Mouse (Mus musculus): ENCODE results near the gene Ankrd17. TPM values are rescaled to one million over a fixed set of nuclear protein-coding genes. Genes with fewer than 3 reads are reported as not detected.
A peak's percentile ranks its signal among the peaks of the same experiment; 100 is the strongest.

Ankrd17 gene
- 30.4 and 32.5 TPM in 2 replicates for polyA plus RNA-seq (2015; fragmentation: Nextera tagmentation; extraction: Ambion mirVana)

- Histone ChIP-seq H3K27me3 (replicated peaks; ENCODE audit: control insufficient read depth, insufficient read depth, low read length) (no peaks in the 10 kb centered on the region), H3K4me3 (replicated peaks; ENCODE audit: low read length) (peak within 1 kb of the TSS; percentile 95), H3K27ac (ENCODE audit: low read length) (peak within 1 kb of the TSS; percentile 99), H3K9me3 (ENCODE audit: control insufficient read depth, low read length) (no peaks in the 10 kb centered on the region), H3K9ac (replicated peaks; ENCODE audit: low read depth, low read length) (peak within 1 kb of the TSS; percentile 98), H3K36me3 (ENCODE audit: control insufficient read depth, insufficient read depth) (no peaks in the 10 kb centered on the region), H3K4me1 (replicated peaks; ENCODE audit: control insufficient read depth, insufficient read depth, low read length) (peaks cover 26% of the 10 kb centered on the region), H3K4me2 (ENCODE audit: low read length) (peak within 1 kb of the TSS; percentile 67)
- under 1% methylated on average over 69 of the region's 104 CpGs for WGBS
- ATAC-seq: peak; percentile 95
These were observed at the start of gene Ankrd17 for GRCm38 (mm10) chr5:90366121-90367066. Gene Ankrd17, minus strand, starts transcription at chr5:90366577.

DNA sequence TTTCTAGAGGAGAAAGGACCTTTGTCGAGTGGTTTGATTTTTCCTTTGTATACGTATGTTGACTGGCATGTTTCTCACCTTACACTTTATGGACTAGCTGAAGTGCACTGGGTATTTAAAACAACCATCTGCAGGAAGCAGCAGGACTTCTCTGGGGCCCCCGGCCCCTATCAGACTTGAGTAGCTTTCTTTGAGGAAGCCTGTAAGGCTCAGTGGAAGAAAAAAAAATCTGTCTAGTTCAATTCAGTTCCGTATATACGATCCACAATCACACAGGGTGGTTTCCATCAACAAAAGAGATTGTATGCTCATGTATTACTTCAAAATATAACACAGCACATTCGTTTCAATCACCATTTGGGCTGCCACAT lies 48.5 kb upstream of the Ankrd17 start:
- Histone ChIP-seq H3K9ac (replicated peaks; ENCODE audit: low read depth, low read length) (no peak overlapping the region), H3K4me2 (ENCODE audit: low read length) (no peak overlapping the region), H3K9me3 (ENCODE audit: control insufficient read depth, low read length) (no peaks in the 10 kb centered on the region), H3K36me3 (ENCODE audit: control insufficient read depth, insufficient read depth) (no peaks in the 10 kb centered on the region), H3K4me1 (replicated peaks; ENCODE audit: control insufficient read depth, insufficient read depth, low read length) (no peaks in the 10 kb centered on the region), H3K27me3 (replicated peaks; ENCODE audit: control insufficient read depth, insufficient read depth, low read length) (no peaks in the 10 kb centered on the region), H3K4me3 (replicated peaks; ENCODE audit: low read length) (no peak overlapping the region), H3K27ac (ENCODE audit: low read length) (no peak overlapping the region)
- ATAC-seq: no peak
- 54% methylated on average over 6 of the region's 6 CpGs for WGBS

DNA sequence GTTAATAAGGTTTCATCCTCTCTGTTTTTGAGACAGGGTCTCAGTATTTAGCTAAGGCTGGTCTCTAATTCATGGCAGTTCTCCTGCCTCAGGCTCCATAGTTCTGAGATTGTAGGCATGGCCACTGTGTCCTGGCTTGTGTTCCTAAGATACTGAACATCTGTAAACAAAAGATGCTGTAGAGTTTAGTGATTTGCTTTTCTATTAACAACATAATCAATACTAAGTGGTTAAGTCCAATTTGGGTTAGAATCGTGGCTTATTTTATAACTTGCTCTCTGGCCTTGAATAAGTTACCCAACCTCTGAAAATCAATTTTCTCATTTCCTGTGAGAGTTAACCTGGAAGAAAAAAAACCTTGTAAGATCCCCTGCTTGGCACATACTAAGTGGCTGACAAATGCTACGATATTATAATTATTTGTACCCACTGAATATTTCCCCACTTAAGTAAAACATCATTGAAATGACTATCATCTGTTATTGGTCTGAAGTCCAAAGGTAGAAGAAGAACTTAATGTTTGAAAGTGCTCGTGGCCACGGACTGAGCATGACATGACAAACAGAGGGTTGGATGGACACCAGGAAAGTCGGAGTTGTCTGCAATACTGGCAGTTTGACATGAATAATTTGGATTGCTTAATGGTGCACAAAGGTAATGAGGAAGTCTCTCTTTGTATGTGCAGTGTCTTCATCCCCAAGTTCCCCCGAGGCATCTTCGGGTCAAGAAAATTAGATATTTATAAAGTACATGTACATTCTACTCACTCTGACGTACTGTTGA lies 48.0 kb upstream of the Ankrd17 start:
- Histone ChIP-seq H3K4me1 (replicated peaks; ENCODE audit: control insufficient read depth, insufficient read depth, low read length) (no peaks in the 10 kb centered on the region), H3K9me3 (ENCODE audit: control insufficient read depth, low read length) (no peaks in the 10 kb centered on the region), H3K27me3 (replicated peaks; ENCODE audit: control insufficient read depth, insufficient read depth, low read length) (no peaks in the 10 kb centered on the region), H3K4me3 (replicated peaks; ENCODE audit: low read length) (no peak overlapping the region), H3K9ac (replicated peaks; ENCODE audit: low read depth, low read length) (no peak overlapping the region), H3K4me2 (ENCODE audit: low read length) (no peak overlapping the region), H3K36me3 (ENCODE audit: control insufficient read depth, insufficient read depth) (no peaks in the 10 kb centered on the region), H3K27ac (ENCODE audit: low read length) (no peak overlapping the region)
- 73% methylated on average over 8 of the region's 8 CpGs for WGBS
- no peak for ATAC-seq

GRCm38 (mm10) chr5:90405210-90405609 lies 38.8 kb upstream of the Ankrd17 start:
- Histone ChIP-seq H3K27ac (ENCODE audit: low read length) (no peak overlapping the region), H3K4me1 (replicated peaks; ENCODE audit: control insufficient read depth, insufficient read depth, low read length) (no peaks in the 10 kb centered on the region), H3K4me2 (ENCODE audit: low read length) (no peak overlapping the region), H3K36me3 (ENCODE audit: control insufficient read depth, insufficient read depth) (no peaks in the 10 kb centered on the region), H3K9me3 (ENCODE audit: control insufficient read depth, low read length) (no peaks in the 10 kb centered on the region), H3K27me3 (replicated peaks; ENCODE audit: control insufficient read depth, insufficient read depth, low read length) (no peaks in the 10 kb centered on the region), H3K9ac (replicated peaks; ENCODE audit: low read depth, low read length) (no peak overlapping the region), H3K4me3 (replicated peaks; ENCODE audit: low read length) (no peak overlapping the region)
- no peak for ATAC-seq
- 85% methylated on average over 4 of the region's 4 CpGs for WGBS

GRCm38 (mm10) chr5:90396817-90397216 lies 30.4 kb upstream of the Ankrd17 start:
- Histone ChIP-seq H3K4me2 (ENCODE audit: low read length) (no peak overlapping the region), H3K4me3 (replicated peaks; ENCODE audit: low read length) (no peak overlapping the region), H3K9me3 (ENCODE audit: control insufficient read depth, low read length) (no peaks in the 10 kb centered on the region), H3K9ac (replicated peaks; ENCODE audit: low read depth, low read length) (no peak overlapping the region), H3K4me1 (replicated peaks; ENCODE audit: control insufficient read depth, insufficient read depth, low read length) (no peaks in the 10 kb centered on the region), H3K27me3 (replicated peaks; ENCODE audit: control insufficient read depth, insufficient read depth, low read length) (no peaks in the 10 kb centered on the region), H3K36me3 (ENCODE audit: control insufficient read depth, insufficient read depth) (no peaks in the 10 kb centered on the region), H3K27ac (ENCODE audit: low read length) (no peak overlapping the region)
- no peak for ATAC-seq
- WGBS: 89% methylated on average over 4 of the region's 4 CpGs

DNA sequence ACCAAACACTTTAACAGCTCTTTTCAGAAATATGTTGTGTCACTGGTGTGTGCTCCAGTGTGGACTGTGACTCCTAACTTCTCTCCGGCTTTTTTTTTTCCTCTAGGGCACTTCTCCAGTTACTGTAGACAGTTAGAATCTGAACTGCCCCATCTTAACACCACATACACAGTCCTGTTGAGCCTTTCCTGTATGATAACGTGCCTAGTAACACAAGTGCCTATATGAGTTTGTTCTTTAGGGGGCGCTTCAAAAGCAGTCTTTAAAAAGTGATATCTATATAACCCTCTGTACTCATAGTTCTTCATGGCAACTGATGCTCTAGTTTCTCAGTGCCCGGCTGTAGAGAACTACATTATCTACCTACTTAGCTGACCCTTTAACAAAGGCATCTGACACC lies 27.9 kb upstream of the Ankrd17 start:
- 79% methylated on average over 4 of the region's 4 CpGs for WGBS
- H3K36me3 ChIP-seq (ENCODE audit: control insufficient read depth, insufficient read depth): no peaks in the 10 kb centered on the region
- no peaks in the 10 kb centered on the region for H3K4me1 ChIP-seq (replicated peaks; ENCODE audit: control insufficient read depth, insufficient read depth, low read length)
- ATAC-seq: no peak
- no peak overlapping the region for H3K4me2 ChIP-seq (ENCODE audit: low read length)
- H3K4me3 ChIP-seq (replicated peaks; ENCODE audit: low read length): no peak overlapping the region
- no peaks in the 10 kb centered on the region for H3K27me3 ChIP-seq (replicated peaks; ENCODE audit: control insufficient read depth, insufficient read depth, low read length)
- H3K9me3 ChIP-seq (ENCODE audit: control insufficient read depth, low read length): no peaks in the 10 kb centered on the region
- H3K27ac ChIP-seq (ENCODE audit: low read length): no peak overlapping the region
- H3K9ac ChIP-seq (replicated peaks; ENCODE audit: low read depth, low read length): no peak overlapping the region

DNA sequence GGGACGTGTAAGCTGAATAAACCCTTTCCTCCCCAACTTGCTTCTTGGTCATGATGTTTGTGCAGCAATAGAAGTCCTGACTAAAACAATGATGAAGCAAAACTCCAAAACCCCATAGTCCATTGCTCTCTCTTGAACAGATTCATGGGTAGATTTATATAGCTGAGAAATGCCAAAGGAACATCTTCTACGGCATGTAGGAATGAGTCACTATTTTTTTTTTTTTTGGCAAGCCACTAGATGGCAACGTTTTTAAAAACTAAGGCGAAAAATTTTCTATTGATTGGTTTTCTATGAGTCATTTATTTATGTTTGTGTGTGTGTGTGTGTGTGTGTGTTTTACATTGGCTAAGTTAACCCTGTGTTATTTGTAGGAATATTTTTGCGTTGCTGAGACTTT lies 27.4 kb upstream of the Ankrd17 start:
- H3K4me1 ChIP-seq (replicated peaks; ENCODE audit: control insufficient read depth, insufficient read depth, low read length): no peaks in the 10 kb centered on the region
- no peak overlapping the region for H3K4me3 ChIP-seq (replicated peaks; ENCODE audit: low read length)
- no peak overlapping the region for H3K27ac ChIP-seq (ENCODE audit: low read length)
- no peak for ATAC-seq
- H3K36me3 ChIP-seq (ENCODE audit: control insufficient read depth, insufficient read depth): no peaks in the 10 kb centered on the region
- no peak overlapping the region for H3K9ac ChIP-seq (replicated peaks; ENCODE audit: low read depth, low read length)
- H3K4me2 ChIP-seq (ENCODE audit: low read length): no peak overlapping the region
- no peaks in the 10 kb centered on the region for H3K9me3 ChIP-seq (ENCODE audit: control insufficient read depth, low read length)
- 68% methylated on average over 5 of the region's 5 CpGs for WGBS
- H3K27me3 ChIP-seq (replicated peaks; ENCODE audit: control insufficient read depth, insufficient read depth, low read length): no peaks in the 10 kb centered on the region

DNA sequence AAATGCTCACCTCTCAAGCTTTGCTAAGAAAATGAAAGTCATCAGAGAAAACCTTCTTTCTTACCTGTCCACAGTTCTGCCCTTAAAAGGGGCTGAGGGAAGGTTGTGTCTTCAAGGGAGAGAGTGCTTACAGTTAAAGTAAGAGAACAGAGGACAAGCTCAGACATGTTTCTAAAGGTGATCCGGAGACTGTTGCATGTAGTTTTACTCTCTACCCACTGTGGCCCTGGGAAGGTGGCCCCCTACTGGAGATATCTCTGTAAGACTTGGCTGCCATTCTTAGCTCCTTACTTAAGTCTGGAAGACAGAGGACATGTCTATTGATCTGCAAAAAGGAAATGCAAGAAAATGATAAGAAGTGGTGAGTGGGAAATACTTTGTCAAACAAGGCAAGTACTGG lies 16.7 kb upstream of the Ankrd17 start:
- 51% methylated on average over 1 of the region's 1 CpGs for WGBS
- no peak overlapping the region for H3K27ac ChIP-seq (ENCODE audit: low read length)
- H3K4me2 ChIP-seq (ENCODE audit: low read length): no peak overlapping the region
- no peak for ATAC-seq
- no peaks in the 10 kb centered on the region for H3K36me3 ChIP-seq (ENCODE audit: control insufficient read depth, insufficient read depth)
- no peak overlapping the region for H3K9ac ChIP-seq (replicated peaks; ENCODE audit: low read depth, low read length)
- no peaks in the 10 kb centered on the region for H3K4me1 ChIP-seq (replicated peaks; ENCODE audit: control insufficient read depth, insufficient read depth, low read length)
- no peaks in the 10 kb centered on the region for H3K27me3 ChIP-seq (replicated peaks; ENCODE audit: control insufficient read depth, insufficient read depth, low read length)
- no peaks in the 10 kb centered on the region for H3K9me3 ChIP-seq (ENCODE audit: control insufficient read depth, low read length)
- H3K4me3 ChIP-seq (replicated peaks; ENCODE audit: low read length): no peak overlapping the region

- 67% methylated on average over 4 of the region's 4 CpGs for WGBS
- Histone ChIP-seq H3K4me2 (ENCODE audit: low read length) (no peak overlapping the region), H3K4me1 (replicated peaks; ENCODE audit: control insufficient read depth, insufficient read depth, low read length) (no peaks in the 10 kb centered on the region), H3K27me3 (replicated peaks; ENCODE audit: control insufficient read depth, insufficient read depth, low read length) (no peaks in the 10 kb centered on the region), H3K9me3 (ENCODE audit: control insufficient read depth, low read length) (no peaks in the 10 kb centered on the region), H3K4me3 (replicated peaks; ENCODE audit: low read length) (no peak overlapping the region), H3K9ac (replicated peaks; ENCODE audit: low read depth, low read length) (no peak overlapping the region), H3K36me3 (ENCODE audit: control insufficient read depth, insufficient read depth) (no peaks in the 10 kb centered on the region), H3K27ac (ENCODE audit: low read length) (no peak overlapping the region)
- no peak for ATAC-seq
These were observed 15.1 kb upstream of the Ankrd17 start for GRCm38 (mm10) chr5:90381458-90381857.

All from forebrain, embryonic 16.5 days (tissue).